Mouse (Mus musculus) megakaryocyte, adult 5-6 weeks (primary cell): ENCODE results near the gene Tlr9. TPM values are rescaled to one million over a fixed set of nuclear protein-coding genes. Genes with fewer than 3 reads are reported as not detected.
A peak's percentile ranks its signal among the peaks of the same experiment; 100 is the strongest.

Source experiments
- ATAC-seq: 2 replicates; pipeline ENCODE4 v1.8.0; 2016; ENCODE audit warnings: mild to moderate bottlenecking, inconsistent platforms; ENCODE audit not compliant: poor library complexity, severe bottlenecking
- total RNA-seq, 2 experiments: library from RNA; stranded (forward) in 1 of 2; stranded (reverse) in 1 of 2; fragments of 153-499, 151-499 nt in 1 of 2; fragments of 221-1000, 200-1000 nt in 1 of 2; gene quantifications; 2 replicates each; pipeline versions ENCODE4 v1.2.3 to v1.2.4; 2015 to 2017

The Tlr9 gene
- total RNA-seq (2015) (47.5 and 51.3 TPM in 2 replicates), total RNA-seq (2017) (7.4 and 10.9 TPM in 2 replicates)

DNA sequence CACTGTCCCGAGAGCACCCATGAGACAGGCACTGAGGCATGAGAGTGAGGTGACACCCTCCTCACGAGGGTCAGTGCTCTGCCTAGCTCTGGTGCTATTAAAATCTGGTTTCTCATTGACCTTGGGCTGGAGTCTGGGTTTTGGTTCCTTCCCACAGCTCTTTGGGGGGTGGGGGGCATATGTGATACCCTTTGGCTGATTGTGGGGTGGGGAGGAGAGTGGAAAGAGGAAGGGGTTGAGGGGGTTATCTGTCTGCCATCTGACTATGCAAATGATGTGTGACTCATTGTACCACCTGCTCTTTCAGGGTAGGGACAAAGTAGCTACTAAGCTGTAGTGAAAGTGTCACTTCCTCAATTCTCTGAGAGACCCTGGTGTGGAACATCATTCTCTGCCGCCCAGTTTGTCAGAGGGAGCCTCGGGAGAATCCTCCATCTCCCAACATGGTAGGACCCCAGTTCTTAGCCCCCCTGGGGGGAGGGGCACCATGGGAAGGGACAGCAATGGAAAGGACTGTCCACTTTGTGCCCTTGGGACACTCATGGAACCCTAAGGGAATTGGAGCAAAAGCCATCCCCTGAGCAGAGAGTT lies at the start of gene Tlr9:
TSS of gene Tlr9 (plus strand) at position 338 of the 591 bp plus-strand sequence.
- ATAC-seq: peak; percentile 62

DNA sequence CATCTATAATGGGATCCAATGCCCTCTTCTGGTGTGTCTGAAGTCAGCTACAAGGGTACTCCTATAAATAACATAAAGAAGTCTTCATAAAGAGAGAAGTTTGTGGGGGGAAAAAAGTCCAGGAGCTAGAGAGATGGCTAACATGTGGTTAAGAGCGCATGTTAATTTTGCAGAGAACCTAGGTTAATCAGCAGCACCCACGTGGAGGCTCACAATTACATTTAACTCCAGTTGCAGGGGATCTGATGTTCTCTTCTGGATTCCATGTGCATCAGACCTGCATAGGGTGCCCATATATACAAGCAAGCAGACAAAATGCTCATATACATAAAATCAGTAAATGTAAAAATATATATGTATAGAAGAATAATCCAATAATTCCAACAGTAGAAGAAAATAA lies 49.0 kb upstream of the Tlr9 start:
- ATAC-seq: no peak

DNA sequence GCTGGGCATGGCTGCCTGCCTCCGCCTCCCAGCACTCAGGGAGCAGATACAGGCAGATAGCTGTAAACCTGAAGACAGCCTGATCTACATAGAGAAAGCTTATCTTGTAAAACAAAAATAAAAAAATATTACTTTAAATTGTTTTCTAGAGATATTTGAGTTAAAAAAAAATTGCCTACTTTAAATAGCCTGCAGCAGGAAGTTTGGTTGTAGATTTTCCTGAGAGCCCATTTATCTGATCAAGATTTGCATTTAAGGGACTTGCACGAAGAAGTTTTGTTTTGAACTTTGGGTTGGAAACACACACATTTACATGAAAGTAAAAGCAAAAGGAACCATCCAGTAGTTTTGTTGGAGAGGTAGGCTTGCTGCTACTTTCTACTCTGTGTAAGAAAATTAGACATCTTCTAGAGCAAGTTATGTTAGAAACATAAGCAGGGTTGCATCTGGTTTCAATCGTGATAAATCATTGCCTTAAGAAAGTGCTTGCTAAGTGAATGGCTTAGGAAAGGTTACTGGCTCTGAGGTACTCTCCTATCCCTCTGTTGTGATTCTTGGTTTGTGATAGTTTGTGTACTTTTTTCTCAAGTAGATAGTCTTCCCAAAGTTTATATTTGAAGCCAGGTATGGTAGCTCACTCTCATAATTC lies 46.7 kb upstream of the Tlr9 start:
- no peak for ATAC-seq

DNA sequence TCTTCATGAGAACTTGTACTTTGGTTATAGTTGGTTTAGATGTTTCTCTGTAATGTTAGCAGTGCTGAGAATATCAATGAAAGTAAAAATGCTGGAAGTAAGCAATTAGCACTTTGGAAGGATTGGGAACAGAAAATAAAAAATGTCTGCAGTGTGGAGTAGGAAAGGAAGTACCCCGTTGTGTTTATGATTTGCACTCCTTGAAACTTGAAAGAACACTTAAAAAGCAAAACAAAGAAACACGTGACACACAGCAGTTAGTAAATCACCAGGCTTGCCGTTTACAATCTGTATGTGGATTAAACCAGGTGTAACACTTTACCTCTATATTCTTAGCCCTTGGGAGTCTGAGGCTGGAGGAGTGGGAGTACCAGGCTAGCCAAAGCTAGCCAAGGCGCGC lies 45.6 kb upstream of the Tlr9 start:
- ATAC-seq: no peak

DNA sequence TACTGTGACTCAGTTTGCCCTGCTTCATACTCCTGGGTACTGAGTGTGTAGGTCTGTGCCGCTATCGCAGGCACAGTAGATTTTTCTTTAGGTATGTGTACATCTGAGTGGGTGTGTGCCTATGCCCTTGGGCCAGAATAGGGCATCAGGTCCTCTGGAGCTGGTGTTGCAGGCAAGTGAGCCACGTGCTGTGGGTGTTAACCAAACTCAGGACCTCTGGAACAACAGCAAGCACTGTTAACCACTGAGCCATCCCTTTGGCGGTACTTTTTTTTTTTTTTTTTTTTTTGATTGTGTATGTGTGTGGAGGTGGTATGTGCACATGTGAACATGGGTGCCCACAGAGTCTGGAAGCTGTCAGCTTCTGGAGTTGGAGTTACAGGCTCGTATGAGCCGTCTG lies 44.6 kb upstream of the Tlr9 start:
- peak; percentile 24 for ATAC-seq

DNA sequence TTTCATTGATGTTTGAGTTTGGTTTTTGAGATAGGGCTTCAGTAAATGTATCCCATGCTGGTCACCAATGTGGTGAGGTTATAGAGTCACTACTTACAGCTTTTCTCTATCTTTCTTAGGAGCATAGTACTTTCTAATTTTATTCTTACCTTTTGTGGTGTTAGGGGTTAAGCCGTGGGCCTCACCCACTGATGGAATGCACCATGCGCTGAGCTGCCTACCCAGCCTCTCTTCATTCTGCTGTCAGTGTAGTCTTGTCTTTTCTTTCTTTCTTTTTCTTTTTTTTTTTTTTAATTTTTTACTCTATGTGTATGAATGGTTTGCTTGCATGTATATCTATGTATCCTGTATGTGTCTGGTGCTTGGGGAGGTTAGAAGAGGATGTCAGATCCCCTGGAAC lies 42.9 kb upstream of the Tlr9 start:
- ATAC-seq: no peak

DNA sequence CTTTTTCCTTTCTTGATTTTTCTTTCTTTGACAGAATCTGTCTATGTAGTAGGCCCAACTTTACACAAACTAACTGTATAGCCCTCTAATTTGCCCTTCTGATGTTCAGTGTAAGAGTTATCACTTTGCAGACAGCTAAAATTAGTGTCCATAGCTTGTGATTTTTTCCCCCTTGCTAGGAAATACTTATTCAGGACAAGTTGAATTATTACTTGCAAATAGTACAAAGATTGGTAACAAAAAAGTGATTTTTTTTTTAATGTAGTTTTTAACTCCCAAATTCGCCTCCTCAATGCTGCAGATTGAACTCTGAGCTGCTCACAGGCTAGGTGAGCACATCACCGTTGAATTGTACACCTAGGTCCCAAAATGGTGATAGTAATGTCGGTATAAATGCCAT lies 42.4 kb upstream of the Tlr9 start:
- ATAC-seq: no peak

DNA sequence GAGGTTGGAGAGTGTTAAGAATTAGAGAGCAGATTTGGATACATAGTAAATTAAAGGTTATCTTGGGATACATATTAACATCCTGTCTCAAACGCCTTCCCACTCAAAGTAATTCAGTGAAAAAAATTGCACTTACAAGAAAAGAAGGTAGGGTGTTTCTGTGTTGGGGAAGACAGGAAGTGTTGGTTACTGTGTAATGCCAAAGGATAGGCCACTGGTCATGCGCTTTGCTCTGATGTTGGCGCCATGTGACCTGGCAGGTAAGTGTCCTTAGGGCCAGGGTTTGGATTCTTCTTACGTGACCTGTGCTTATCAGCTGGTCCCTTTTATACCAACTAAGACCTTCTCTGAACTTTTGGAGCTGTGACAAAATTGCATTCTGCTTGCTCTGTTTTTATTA lies 40.3 kb upstream of the Tlr9 start:
- no peak for ATAC-seq

DNA sequence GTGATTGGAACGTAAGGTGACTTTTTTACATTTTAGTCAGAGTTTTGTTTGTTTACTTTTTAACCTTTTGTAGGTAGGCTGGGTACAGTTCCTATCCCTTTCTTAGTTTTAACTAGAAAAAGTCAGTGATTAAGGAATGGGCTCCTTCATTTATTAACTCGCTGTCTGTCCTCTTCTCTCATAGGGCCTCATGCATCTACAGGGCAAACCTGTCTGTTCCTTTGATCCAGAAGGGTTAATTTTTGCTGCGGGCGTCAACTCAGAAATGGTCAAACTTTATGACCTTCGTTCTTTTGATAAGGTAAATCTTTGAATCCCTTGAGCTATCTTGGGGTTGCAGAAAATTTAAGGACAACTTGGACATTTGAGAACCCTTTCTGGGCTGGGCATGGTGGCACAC lies 38.4 kb upstream of the Tlr9 start:
- no peak for ATAC-seq

DNA sequence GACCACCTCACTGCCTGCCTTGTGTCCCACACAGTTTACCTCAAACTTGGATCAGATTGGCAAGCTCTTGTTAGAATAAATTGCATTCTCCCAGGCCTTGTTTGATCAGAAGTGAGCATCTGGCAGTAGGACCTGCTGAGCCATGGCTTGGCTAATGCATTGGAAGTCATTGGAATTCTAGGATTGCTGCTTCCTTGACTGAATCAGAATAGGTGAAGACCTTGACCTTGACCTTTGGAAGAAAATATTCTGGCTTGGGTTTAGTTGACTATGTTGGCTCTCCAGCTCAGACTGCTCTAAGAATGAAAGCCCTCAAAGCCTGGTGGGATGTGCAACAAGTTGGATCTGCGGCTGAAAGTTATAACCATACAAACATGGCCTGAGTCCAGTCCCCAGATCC lies 31.0 kb upstream of the Tlr9 start:
- no peak for ATAC-seq

DNA sequence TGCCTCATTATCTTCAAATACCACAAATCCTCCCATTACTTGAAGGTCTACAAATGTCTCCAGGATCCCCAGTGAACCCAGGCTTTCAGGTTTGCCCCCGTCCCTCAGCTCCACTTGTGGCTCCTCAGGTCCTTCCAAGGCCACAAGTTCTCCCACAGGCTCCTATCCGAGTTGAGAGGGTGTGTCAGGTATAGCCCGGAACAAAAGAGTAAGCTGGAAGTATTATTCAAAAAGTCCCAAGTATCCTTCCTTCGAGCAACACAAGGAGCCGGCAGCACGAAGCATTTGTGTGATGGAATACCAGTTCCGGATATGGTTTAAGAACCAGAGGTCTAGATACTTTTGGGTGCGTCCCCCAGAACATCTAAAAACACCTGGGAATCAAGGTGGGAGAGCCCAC lies 30.4 kb upstream of the Tlr9 start:
- ATAC-seq: no peak

DNA sequence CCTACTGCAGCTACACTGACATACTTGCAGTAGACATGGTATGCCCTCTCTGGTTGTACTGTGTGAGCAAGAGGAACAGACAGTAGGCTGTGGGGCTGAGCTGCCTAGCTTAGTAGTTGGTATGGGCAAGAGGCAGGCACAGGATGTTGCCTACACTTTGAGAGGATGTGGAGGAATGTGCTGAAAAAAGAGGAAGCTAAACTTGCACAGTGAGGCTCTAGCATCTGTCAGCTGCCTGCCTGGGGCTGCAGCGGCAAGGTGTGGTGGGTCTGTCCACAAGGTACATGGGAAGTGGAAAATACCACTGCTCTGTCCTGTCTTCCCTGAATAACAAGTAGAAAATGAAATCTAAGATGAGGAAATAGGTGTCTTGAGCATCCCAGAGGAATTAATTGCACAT lies 29.4 kb upstream of the Tlr9 start:
- ATAC-seq: peak; percentile 88

DNA sequence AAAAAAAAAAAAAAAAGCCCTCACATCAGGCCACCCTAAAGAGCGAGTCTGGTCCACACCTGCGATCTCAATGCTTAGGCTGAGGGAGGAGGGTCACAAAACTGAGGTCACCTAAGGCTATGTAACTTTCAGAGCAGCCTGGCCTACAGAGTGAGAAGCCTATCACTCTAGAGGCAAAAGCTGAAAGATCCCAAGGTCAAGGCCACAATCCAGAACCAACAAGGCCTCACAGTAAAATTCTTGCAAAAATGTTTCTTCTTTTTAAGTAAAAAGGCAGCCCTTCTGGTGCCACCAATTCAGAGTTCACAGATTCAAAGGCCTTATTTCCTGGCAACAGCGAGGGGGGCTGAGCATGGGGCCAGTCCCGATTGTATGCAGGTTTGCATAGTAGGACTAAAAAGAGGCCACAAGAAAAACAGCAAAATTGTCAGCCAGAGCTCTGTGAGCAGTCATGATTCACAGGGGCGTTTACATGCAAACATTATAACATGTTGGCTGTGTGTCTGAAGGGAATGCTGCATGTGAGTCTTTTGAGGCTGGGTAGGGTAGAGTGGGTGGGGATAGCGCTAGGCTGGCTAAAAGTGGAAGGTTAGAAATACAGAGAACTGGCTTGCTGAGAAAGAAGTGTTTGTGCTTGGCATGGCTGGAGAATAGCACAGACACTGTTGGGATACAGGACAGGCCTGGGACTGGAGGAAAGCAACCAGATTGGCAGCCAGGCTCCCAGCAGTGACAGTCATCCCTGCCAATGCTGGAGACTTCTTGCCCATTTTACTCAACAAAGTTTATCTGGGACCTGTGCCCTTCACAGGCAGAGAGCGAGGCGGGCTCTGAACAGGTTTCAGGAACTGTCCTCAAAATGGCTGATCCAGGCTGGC lies 28.2 kb upstream of the Tlr9 start:
- ATAC-seq: no peak

DNA sequence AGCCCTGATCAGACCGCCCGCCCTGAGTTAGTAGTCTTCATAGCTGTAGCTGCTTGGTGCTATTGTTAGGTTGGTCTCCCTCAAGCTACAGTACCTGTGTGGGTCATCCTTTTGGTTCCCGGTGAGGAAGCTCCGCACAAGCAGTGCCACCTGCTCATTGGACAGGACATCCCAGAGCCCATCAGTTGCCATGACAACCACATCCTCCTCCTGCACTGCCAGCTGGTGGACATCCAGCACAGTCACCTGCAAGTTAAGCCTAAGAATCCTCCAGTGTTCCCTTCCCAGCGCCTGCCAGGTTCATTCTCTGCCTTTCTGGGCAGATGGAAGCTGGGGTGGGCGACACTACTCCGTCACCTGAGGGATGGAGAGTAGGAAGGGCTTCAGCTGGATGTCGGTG lies 26.7 kb upstream of the Tlr9 start:
- ATAC-seq: no peak

DNA sequence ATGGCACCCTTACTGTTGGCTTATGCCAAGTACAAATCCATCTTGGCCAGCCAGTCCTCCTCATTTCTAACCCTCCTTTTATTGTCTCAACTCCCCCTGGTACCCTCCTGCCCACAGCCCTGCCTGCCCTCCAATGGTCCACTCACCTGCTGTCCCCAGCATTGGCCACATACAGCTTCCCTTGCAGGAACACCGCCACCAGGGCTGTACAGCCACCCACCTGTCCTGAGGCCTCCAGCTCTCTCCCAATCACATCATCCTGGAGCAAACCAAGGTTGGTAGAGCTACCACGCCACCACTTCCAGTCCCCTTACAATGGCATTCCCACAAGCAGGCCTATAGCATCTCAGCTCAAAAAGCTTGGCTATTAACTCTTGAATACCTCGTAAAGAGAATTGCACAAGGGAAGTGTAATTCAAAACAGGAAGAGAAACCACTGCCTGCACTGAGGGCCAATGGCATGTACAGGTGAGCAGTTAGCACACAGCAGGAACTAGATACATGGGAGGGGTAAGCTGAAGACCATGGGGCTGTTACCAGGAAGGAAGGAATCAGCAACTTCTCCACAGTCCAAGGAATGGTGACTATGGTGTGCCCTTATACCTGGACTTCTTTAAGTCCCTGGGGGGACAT lies 25.2 kb upstream of the Tlr9 start:
- ATAC-seq: peak; percentile 42

DNA sequence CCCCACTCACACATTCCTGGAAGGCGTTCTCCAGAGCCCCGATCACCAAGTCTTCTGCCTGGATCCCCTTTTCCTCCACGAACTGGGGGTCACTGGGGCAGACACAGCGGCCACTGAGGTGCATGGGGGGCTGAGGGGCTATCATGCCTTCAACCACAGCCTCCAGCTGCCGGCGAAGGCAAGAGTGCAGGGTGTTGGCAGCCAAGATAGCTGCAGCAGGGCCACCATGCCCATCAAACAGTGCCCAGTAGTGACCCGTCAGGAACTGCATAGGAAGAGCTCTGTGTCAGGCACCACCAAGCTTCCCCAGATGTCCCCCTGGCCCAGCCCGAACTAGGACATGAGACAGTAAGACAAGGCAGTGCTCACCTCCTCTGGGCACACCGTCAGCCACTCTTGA lies 24.7 kb upstream of the Tlr9 start:
- ATAC-seq: no peak

DNA sequence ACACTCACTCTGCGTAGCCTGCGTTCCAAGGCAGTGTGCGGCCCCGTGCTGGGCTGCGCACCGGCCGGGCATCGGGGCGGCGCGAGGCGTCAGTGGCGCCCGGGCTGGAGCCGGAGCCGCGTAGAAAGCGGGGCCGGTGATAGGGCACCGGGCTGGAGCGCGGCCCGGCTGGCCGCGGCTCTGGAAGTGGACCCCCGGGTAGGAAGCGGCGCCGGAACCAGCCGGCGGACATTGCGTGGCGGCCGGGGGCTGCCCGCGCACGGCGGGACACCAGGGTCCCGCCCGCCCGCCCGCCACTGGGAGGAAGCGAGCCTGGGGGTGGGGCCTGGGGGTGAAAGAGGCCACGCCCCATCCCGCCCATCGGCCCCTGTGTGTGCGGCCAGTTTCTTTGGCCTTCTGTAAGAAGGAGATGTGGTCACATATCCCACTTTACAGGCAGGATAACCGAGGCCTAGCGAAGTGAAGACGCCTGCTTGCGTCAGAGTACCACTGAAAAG lies 23.4 kb upstream of the Tlr9 start:
- ATAC-seq: peak; percentile 56

DNA sequence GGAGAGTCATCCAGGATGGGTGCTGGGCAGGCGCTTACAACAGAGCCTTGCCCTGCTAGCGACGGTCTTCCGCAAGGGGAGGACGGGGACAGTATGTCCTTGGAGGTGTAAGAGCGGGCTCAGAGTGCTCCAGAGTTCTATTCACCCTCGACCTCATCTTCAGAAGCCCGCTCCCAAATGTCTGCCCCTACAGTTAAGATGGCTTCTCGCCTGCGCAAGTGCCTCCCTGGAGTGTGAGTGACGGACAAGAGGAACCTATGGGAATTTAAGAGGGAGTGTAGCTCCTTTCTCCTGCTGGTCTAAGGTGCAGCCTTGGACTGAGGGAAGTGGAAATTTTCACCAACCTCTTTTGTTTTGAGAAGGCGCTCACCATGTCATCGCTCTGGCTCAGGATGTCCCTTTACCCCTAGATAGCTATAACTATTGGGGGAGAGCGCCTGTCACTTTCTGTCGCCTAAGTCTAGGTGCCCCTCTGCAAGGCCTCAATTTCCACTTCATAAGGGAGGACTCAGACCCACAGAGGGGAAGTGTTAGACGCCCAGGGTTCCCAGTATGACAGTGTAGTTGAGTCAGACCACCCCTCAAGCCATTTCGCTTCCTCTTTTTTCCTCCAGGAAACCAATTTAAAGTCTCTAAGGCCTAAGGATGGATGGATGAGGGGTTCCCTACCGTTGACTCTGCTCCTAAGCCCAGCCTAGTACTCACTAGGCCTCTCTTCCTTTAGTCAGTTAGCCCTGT lies 22.7 kb upstream of the Tlr9 start, which contains the start of gene Ppm1m:
TSS of gene Ppm1m (minus strand) at position 212 of the 738 bp plus-strand sequence.
- peak; percentile 26 for ATAC-seq

DNA sequence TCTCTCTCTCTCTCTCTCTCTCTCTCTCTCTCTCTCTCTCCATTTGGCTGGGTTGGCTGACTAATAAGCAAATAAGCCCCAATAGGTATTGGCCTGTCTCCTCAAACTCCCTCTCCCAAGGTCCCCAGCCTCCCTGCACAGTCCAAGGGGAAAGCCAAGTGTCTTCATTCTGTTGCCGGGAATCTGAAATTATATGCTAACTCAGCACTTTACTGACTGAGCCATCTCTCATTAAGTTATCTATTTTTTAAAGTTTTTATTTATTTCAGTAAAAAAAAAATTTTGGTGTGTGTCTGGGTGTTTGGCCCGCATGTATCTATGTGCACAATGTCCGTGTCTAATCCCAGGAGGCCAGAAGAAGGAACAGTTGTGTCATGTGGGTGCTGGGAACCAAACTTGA lies 20.5 kb upstream of the Tlr9 start:
- no peak for ATAC-seq

DNA sequence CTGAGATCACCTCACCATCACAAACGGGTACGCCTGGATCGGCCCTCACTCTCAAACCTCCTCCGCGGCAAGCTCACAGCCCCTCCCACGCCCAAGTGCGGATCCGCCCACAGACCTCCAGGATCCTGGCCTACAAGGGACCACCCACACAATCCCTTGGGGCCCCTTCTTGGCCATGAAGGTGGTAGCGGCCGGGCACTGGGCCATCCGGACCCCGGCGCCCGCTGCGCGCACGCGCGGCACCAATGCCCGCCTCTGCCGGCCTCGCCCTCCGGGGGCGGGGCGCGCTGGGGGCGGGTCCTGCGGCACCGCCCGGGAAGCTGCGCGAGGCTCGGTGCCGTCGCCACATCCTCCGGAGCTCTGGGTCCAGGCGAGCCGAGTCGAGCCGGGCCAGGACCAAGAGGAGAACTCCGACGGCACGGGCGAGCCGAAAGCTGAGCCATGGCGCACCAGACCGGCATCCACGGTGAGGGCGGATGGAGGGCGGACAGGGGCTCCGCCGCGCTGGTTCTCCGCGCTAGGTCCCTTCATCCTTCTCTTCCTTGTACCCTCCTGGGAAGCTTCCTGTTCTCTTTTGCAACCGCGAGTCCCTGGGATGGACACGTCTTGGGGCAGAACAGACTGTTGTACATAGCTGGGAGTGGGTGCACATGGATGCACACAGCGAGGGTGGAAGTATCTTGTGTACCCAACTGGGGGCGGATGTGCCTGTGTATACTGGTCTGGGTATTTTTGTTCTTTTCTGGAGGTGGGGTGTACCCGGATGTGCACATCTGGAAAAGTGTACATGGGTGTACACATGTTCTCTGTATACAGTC lies 19.4 kb upstream of the Tlr9 start, which contains the start of gene Twf2:
TSS of gene Twf2 (plus strand) at position 290 of the 818 bp plus-strand sequence.
- peak; percentile 62 for ATAC-seq
